Mouse (Mus musculus) lung, postnatal 14 days (tissue): Measurements from ENCODE around the gene Dll4.

Experiments
- DNase-seq: peaks from one replicate; pipeline ENCODE4 v3.0.0; 2021

The Dll4 gene

DNA sequence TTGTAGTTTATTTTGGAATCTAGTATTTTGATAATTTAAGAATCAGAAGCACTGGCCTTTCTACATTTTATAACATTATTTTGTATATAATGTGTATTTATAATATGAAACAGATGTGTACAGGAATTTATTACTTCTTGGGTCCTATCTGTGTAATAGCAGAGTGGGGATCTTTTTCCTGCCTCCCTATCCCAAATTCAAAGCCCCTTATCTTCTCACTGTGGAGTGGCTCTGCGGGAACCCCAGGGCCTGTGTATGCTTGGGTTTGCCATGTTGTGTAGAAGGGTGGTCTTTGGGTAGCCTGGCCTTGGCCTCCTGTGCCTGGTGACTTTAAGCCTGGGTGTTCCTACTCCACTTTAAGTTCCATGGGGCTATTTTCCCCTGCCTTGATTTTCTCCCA lies 10.0 kb downstream of the Dll4 start:
- DNase-seq: no peak

DNA sequence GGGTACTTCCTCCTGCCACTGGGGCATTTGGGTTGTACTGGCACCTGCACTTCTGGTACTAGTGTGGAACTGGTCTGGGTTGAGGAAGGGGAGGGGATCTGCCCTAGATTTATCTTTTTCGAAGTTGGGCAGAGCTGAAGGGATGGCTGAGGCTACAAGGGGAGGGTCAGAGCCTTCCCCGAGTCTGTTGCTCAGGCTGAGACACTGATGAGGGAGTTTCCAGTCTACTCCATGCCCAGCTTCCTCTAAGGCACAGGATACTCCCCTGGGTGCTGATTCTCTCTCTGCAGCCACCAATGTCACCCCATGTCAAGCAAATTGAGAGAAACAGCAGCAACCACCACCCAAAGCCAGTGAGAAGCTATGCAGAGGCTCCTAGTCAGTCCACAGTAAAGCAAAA lies 10.4 kb downstream of the Dll4 start:
- DNase-seq: no peak

DNA sequence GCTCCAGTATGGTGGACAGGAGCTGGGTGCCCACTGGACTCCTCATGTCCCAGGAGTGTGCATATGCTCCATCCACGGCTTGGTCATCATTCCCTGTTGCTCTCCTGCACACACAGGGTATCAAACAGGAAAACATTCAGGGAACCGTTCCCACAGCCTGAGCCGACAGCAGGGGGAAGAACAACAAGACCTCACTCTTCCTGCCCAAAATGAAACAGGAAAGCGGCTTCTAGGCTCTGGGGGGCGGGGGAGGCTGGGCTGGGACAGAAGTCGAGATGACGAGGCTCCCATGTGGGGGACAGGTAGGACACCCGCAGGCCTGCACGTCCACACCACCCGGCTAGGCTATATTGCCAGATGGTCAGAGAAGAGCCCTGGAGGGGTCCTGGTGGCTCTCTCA lies 10.9 kb downstream of the Dll4 start:
- DNase-seq: no peak

DNA sequence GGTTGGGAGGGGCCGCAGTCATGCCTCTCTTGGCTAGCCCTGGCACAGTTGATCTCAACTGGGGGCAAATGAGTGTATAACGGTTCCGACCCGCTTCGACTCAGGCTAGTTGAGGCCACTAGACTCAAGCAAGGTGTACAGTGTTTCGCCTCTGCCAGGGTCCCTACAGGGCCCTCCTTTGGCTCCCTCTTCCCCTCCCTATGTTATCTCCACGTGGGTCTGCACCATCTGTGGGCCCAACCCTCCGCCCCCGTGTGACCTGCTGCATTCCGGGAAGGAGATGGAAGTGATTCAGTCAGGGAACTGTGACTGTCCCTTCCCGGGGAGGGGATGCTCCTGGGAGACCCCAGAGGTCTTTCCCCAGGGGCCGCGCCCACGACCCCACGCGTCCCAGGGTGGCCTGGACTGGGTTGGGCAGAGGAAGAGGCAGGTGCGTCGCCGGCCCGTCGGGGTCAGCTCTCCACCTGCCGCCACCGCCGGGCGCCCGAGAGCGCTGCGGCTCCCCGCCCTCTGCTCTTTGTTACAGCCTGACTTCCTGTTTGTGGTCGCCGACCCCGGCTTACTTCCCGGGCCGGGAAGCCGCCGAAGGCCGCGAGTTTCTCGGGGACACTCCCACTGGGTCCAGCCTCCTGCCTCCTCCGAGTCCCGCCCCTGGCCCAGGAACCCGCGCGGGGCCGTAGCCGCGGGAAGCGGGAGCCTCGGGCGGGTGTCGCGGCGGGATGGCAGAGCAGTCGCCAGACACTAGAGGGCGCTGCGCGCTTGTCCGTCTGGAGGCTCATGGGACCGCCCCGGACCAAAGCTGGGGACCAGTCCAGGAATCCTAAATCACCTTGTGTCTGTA lies 12.1 kb downstream of the Dll4 start:
- peak; percentile 95 for DNase-seq

DNA sequence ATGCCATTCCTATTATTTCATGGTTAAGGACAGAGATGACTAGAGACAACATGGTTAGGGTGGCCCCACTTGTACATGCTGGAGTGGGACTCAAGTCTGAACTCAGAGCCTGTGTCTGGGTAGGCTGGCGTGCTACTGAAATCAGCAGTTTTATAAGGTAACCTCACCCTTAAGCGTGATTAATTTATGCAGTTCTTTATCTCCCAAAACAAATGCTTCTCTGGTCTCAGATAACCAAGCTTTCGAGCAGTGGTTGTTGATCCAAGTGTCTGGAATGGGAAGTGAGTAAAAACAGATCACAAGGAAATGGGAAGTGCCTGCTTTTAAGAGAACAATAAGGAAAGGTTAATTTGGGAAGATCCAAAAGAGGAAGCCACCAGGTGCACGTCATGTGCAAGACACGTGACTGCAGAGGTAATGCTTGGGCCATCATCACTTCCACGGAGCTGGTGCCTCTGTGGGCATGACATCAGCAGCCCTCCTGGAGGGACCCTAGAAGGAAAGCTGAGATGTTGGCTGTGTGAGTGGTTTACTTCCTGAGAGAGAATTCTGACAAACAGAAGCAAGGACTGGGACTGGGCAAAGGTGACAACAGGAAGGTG lies 19.1 kb downstream of the Dll4 start:
- DNase-seq: no peak

DNA sequence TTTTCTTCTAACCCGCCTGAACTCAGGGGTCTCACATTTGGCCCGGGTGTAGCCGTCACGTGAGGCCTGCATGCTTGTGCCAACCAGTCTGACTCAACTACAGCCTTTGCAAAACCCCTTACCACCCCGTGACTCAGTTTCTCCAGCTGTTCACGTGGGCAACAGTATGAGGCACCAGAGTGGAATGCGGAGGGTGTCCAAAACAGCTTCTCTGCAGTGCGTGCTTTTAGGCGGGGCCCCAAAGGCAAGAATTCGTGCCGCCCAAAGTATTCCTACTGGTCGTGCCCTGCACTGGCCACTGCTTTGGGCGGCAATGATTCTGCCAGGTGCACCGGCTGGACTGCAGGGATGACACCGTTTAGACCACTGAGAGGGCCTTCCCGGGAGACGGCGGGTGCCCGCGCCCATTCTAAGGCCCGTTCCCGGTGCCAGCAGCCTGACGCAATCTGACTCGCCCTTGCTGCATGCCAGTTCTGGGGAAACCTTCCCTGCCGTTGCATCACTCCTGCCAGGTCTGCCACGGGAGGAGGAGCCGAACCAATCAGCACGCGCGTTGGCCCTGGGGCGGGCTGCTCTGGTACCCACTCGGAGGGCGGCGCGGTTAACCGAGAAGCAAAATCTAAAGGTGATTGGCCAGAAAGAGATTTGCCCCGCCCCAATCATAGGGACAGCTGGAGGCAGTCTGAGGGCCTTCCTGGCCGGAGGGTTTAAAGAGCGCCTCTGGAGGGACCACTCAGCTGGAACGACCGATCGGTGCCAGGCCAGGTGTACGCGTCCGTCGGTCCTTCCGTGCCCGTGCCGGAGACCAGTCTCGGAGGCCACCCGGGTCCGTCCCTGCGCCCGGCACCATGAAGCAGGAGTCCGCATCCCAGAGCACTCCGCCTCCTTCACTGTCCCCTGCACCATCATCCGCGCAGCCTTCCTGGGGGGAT lies 25.2 kb downstream of the Dll4 start, which contains the start of gene Chac1:
Gene Chac1 (plus strand): TSS at position 675 of the 932 bp plus-strand sequence.
- peak; percentile 85 for DNase-seq

DNA sequence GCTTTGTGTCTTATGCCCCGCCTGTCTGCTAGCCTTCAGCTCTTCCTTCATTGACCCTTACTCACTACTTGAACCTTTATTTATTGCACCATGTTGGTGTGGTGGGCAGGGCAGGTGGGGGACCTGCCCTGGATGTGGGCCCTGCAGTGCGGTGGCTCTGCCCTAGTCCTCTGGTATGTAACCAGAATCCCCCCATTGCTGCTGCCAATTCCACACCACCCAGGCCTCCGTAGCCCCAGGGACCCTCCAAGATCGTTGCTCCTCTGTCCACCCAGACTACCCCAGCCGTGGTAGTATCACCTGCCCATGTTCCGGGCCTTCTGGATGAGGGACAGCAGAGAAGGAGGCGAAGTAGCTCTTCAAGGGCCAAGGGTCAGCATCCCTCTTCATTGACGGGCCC lies 28.1 kb downstream of the Dll4 start:
- DNase-seq: no peak

DNA sequence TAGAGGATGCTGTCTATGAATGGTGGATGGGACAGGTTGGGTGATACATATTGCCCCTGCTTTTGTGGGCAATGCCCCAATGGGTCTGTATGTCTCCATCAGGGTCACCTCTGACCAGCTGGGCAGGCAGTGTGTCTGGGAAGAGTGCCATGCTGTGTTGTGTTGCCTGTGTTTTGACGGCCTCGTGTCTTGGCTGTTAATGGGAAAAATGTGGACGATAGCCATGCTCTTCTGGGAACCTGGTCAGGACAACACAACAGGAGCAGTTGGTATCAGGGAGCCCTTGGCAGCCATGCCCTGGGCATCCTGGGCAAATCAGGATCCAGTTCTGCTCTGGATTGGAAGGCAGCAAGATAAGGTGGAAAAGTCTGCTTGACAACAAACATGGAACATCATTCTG lies 29.5 kb downstream of the Dll4 start:
- DNase-seq: no peak

DNA sequence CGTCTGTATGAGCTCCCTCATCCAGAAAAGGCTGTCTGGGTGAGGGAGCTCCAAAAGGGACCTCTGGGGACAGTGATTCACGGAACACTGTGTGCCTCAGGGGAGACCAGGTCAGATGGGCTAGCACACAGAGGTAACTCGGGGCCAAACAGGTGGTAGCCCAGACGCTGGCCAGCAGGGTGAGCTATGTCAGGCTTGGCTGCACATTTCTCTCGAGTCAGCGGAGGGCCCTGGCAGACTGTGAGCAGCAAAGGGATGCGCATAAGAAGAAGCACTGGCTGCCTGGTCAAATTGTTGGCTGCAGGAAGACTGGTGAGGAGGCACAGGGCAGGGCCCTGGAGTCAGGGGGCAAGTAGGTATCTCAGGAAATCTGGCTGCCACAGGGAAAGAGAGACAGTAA lies 30.1 kb downstream of the Dll4 start:
- no peak for DNase-seq

DNA sequence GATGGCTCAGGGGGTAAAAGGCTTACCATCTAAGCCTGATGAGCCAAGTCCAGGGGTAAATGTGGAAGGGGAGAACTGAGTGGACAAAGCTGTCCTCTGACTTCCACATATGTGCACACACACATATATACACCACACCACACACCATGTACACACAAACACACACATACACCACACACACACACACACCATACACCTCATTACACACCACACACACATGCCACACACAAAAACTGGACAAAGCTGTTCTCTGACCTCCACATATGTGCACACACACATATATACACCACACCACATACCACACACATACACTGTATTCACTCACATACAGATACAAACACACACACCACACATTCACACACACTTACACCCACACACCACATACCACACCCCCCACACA lies 30.7 kb downstream of the Dll4 start:
- no peak for DNase-seq

DNA sequence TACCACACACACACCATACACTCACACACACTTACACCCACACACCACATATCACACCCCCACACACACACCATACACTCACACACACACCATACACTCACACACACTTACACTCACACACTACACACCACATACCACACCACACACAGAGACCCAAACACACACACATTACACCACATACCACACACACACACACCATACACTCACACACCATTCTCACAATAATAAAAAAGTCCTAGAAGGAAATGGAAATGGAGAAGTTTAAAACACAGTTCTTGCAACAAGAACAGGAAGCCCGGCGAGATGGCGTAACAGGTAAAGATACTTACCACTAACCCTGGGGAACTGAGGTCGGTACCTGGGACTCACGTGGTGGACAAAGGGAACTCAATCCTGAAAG lies 31.2 kb downstream of the Dll4 start:
- no peak for DNase-seq

DNA sequence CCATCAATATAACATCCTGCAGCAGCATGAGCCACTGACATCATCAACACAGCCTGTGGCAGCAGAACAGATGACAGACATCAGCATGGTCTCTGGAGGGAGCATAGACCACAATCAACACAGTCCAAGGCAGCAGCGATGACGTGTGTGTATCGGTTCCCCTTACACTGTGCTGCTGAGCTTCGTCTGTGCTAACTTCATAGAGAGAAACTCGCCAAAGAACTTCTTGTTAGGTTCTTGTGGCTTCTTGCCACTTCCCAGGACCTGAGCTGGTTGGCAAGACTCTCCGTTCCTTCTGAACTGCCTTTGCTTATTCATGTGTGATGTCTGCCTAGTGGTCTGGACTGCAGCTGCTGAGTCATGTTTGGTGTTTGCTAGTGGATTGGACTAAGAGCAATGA lies 32.7 kb downstream of the Dll4 start:
- DNase-seq: no peak

DNA sequence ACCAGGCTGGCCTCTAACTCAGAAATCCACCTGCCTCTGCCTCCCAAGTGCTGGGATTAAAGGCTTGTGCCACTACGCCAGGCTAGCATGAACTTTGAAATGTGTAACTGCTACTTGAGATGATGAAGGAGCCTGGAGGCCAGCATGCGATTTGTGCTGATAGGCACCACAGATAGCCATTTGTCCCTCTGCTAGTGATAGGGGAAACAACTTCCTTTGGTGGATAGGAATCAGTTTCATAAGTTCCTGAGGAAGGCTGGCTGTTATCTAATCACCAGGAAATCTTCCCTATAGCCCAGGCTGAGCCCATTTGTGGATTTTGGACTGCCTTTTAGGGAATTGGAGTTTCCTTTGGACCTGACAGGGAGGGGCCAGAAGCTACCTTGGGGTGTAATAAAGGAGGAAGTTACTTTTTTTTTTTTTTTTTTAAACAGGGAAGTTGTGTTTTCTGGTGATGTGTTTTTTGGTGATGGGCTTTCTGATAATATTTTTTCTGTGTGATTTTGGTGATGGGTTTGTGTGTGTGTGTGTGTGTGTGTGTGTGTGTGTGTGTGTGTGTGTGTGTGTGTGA lies 34.2 kb downstream of the Dll4 start:
- no peak for DNase-seq

DNA sequence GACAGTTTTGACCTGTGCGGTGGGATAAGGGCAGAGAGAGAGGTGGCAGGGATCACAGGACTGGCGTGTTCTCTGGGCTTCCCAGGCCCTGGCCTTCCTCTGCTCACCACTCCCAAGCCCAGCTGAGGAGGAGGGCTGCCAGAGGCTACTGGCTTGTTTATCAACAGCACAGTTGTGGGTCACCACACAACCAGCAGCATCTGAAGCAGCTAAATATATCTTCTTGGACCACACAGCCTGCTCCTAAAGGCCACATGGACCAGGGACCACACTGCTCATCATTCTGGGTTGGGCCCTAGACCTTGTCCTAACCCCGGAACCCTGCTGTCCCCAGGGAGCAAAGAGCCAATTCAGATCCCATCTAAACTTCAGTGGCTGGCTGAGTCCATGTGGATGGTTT lies 39.4 kb downstream of the Dll4 start:
- DNase-seq: no peak

DNA sequence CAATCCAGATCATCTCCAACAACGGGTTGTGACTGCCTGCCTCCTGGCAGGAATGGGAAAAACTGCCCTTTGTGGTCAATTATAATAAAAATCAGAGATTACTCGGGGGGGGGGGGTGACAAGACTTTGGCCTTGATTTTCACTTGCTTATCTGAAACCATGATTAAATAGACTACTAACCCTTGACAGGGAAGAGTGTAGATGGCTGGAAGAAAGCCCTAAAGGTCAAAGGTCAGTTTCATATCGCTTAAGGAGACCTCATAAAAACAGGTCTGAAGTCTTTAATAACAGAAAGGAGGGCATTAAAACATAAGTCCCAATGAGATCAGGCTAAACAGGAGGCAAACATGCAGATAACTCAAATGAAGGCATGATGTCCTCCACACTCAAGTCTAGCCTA lies 41.8 kb downstream of the Dll4 start:
- no peak for DNase-seq

DNA sequence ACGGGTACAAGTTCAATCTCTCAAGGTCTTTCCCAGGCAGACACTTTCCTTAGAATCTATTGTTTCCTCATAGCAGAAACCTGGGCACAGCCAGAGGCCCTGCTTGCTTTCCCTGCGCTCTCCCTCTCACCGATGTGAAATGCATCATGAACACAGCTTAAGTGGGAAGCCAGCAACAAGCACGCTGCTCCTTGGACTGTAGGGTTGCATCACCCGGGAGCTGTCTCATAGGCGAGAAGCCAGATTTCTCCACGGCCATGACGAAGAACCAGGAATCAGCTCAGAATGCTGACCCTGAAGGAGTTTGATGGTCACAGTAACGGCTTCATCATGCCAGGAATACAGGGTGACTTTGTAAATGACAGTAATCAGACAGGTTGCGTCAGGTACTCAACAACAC lies 44.5 kb downstream of the Dll4 start:
- no peak for DNase-seq

DNA sequence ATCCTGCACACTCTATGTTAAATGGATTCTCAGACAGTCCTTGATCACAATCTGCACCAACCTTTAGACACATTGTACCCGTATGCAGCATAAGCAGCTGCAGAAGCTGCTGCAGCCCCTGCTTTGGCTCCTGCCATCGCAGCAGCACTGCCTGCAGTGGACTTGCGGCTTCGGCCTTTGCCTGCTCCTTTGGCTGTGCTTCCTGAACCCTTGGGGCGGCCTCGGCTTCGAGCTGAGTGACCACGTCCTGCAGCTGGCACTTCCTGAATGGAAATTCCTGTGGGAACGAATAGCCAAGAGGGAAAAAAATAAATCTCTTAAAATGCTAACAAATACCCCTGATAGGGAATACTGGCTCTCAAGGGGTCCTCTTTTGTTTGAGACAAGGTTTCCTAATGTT lies 51.7 kb downstream of the Dll4 start:
- peak; percentile 44 for DNase-seq

DNA sequence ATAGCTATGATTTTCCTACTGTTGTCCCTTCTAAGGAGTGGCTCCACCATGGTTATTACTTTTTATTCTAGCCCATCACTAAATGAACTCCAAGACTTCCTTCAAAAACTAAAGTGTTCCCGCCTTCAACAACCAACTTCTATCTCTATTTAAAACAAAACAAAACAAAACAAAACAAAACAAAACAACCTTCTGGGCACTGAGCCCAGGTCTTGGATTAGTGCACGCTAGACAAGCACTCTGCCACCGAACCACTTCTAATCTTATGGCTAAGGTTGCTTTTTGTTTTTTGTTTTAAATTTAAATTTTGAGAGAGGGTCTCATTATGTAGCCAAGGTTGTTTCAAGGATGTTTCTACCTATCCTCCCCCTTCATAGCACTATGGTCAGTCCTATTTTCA lies 52.2 kb downstream of the Dll4 start:
- peak; percentile 28 for DNase-seq

DNA sequence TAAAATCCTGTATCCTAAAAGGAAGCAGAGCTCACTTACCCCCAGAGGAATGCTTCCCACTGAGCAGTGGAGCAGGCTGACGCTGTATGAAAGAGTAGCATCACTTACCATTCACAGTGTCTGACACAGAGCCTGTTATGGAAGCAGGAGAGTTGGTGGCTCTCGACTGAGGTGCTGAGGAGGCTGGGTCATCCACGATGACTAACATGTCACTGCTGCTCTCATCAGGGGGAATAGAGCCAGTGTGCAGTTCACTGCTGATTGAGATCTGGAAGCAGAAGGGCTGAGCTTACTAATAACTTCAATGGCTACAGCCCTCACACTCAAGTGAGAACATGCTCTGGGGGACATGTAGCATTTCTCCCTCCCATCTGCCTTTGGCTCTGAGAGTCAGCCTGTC lies 53.9 kb downstream of the Dll4 start:
- no peak for DNase-seq
